Mouse (Mus musculus): ENCODE data around the gene Zfp853. TPM values are rescaled to one million over a fixed set of nuclear protein-coding genes. Genes with fewer than 3 reads are reported as not detected.

Zfp853 gene
- polyA plus RNA-seq, 1 experiment from 2014 or later: not detected

Other genes starting within 250 kb of the Zfp853 start
- 28.5 and 30.1 TPM in 2 replicates for gene Rnf216, start 180.6 kb downstream of the Zfp853 start, polyA plus RNA-seq (2016; fragmentation: Nextera tagmentation; extraction: Ambion mirVana)
- gene Olfr718-ps1, start 146.0 kb downstream of the Zfp853 start, polyA plus RNA-seq (2016; fragmentation: Nextera tagmentation; extraction: Ambion mirVana): not detected in 2 replicates
- 3.5 and 3.7 TPM in 2 replicates for gene Rbak, start 112.8 kb downstream of the Zfp853 start, polyA plus RNA-seq (2016; fragmentation: Nextera tagmentation; extraction: Ambion mirVana)
- gene Spdye4b, start 112.6 kb downstream of the Zfp853 start, polyA plus RNA-seq (2016; fragmentation: Nextera tagmentation; extraction: Ambion mirVana): not detected in 2 replicates
- gene Spdye4a, start 66.7 kb downstream of the Zfp853 start, polyA plus RNA-seq (2016; fragmentation: Nextera tagmentation; extraction: Ambion mirVana): not detected in 2 replicates
- 5.5 TPM in 2 replicates for gene Zfp12, start 58.5 kb downstream of the Zfp853 start, polyA plus RNA-seq (2016; fragmentation: Nextera tagmentation; extraction: Ambion mirVana)
- gene Zfp316, start 23.6 kb downstream of the Zfp853 start, polyA plus RNA-seq (2016; fragmentation: Nextera tagmentation; extraction: Ambion mirVana): 0.78 and 1.0 TPM in 2 replicates
- 43.6 and 44.8 TPM in 2 replicates for gene E130309D02Rik, start 21.7 kb upstream of the Zfp853 start, polyA plus RNA-seq (2016; fragmentation: Nextera tagmentation; extraction: Ambion mirVana)
- 41.9 and 42.9 TPM in 2 replicates for gene Zdhhc4, start 35.6 kb upstream of the Zfp853 start, polyA plus RNA-seq (2016; fragmentation: Nextera tagmentation; extraction: Ambion mirVana)
- gene Grid2ip, start 63.7 kb upstream of the Zfp853 start, polyA plus RNA-seq (2016; fragmentation: Nextera tagmentation; extraction: Ambion mirVana): 0.04 TPM in 1 of 2 replicates, not detected in the other
- gene Kdelr2, start 110.2 kb upstream of the Zfp853 start, polyA plus RNA-seq (2016; fragmentation: Nextera tagmentation; extraction: Ambion mirVana): 171 and 174 TPM in 2 replicates
- gene Daglb, start 171.0 kb upstream of the Zfp853 start, polyA plus RNA-seq (2016; fragmentation: Nextera tagmentation; extraction: Ambion mirVana): 11.8 and 12.6 TPM in 2 replicates
- 254 and 256 TPM in 2 replicates for gene Rac1, start 234.4 kb upstream of the Zfp853 start, polyA plus RNA-seq (2016; fragmentation: Nextera tagmentation; extraction: Ambion mirVana)

Measured in liver, embryonic 12.5 days (tissue).